Mouse (Mus musculus): Measurements from ENCODE around the gene Ift22. TPM values are rescaled to one million over a fixed set of nuclear protein-coding genes. Genes with fewer than 3 reads are reported as not detected.
"Not testable (repeated sequence)": the region's sequence is repeated elsewhere in the genome, so short reads cannot be mapped to it uniquely, and the experiment has no call there.

Gene Ift22
- polyA plus RNA-seq, 1 experiment: 21.6 TPM

DNA sequence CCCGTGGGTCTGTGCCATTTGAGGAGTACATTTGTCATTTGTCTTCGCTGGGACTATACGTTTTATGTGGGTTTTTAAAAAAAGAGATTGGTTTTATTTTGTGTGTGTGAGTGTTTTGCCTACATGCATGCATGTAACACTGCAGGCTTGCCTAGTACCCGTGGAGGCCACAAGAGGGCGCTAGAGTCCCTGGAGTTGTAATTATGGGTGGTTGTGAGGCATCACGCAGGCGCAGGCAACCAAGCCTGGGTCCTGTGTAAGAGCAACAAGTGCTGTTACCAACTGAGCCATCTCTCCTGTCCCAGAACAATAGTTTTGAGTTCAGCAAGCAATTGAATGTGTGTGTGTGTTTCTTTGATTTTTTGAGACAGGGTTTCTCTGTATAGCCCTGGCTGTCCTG is 31.3 kb downstream of the Ift22 start:
- H3K27me3 ChIP-seq (ENCODE audit: control insufficient read depth, insufficient read depth, insufficient read length): no peaks in the 10 kb centered on the region
- H3K4me3 ChIP-seq (ENCODE audit: insufficient read depth, poor library complexity, severe bottlenecking): no peak overlapping the region
- no peak overlapping the region for H3ac ChIP-seq (ENCODE audit: control insufficient read depth, insufficient read length, low read depth)
- H3K79me2 ChIP-seq (ENCODE audit: control insufficient read depth, insufficient read depth): no peaks in the 10 kb centered on the region
- H3K36me3 ChIP-seq (ENCODE audit: control insufficient read depth, insufficient read depth): no peaks in the 10 kb centered on the region
- H3K79me3 ChIP-seq (ENCODE audit: low read depth): no peaks in the 10 kb centered on the region
- TF ChIP-seq CTCF (IDR thresholded peaks at IDR 0.05; ENCODE audit: control insufficient read depth, insufficient read depth, insufficient read length) (no peak), CEBPB (IDR thresholded peaks at IDR 0.05; ENCODE audit: low read depth) (no peak), MYOD1 (IDR thresholded peaks at IDR 0.05; ENCODE audit: control insufficient read depth, insufficient read length, low read depth) (no peak), FOSL1 (IDR thresholded peaks at IDR 0.05; ENCODE audit: insufficient read depth, low read length, poor library complexity, severe bottlenecking) (no peak)

DNA sequence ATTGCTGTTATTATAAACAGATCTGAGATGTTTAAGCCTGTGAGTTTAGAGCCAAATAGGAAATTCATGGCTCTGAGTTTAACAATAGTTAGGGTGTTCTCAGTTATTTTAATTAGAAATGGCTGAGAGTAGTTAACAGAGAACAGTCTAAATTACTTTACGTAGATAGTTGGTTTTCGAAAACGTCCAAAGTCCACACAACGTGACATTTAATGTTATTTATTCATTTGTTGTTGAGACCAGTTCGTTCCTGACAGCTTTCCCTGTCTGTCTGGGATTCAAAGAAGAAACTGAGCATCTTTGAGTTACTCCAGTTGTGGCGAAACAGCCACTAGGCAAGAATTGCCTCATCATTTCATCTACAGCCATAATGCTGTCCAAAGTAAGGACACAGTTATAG is 32.1 kb downstream of the Ift22 start:
- not testable (repeated sequence) for H3K4me3 ChIP-seq (ENCODE audit: insufficient read depth, poor library complexity, severe bottlenecking); H3ac ChIP-seq (ENCODE audit: control insufficient read depth, insufficient read length, low read depth); H3K27me3 ChIP-seq (ENCODE audit: control insufficient read depth, insufficient read depth, insufficient read length); H3K79me2 ChIP-seq (ENCODE audit: control insufficient read depth, insufficient read depth); H3K36me3 ChIP-seq (ENCODE audit: control insufficient read depth, insufficient read depth); H3K79me3 ChIP-seq (ENCODE audit: low read depth)

DNA sequence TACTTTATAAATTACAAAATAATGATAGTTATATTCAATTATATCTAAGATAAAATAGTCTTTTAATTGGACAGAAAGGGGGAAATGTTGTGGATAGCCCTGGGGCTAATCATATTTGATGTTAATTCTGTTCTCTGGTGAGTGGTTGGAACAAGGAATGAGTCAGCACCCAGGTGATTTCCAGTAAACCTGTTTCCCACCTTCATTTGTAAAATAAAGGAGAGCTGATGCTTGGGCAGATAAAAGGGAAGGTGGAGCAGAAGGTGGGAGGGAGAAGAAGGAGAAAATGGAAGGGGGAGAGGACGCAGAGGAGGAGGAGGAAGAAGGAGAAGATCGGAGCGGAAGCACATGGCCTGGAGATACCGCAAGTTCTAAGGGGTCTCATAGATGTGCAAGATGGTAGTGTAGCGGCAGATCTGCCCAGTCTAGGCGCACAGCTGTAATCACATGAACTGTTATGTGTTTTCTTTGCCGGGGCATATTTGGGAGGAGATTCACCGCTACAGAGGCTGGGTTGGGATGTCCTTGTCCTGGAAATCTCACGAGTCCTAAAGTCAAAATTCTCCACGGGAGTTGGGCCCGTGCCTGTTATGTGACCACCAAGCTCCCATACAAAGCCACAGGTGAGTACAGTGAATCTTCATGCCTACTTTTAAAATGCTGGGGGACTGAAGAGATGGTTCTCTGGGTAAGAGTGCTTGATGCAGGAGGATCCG is 33.1 kb downstream of the Ift22 start:
- Histone ChIP-seq H3K79me2 (ENCODE audit: control insufficient read depth, insufficient read depth) (no peaks in the 10 kb centered on the region), H3ac (ENCODE audit: control insufficient read depth, insufficient read length, low read depth) (no peak overlapping the region), H3K4me3 (ENCODE audit: insufficient read depth, poor library complexity, severe bottlenecking) (no peak overlapping the region), H3K27me3 (ENCODE audit: control insufficient read depth, insufficient read depth, insufficient read length) (no peaks in the 10 kb centered on the region), H3K36me3 (ENCODE audit: control insufficient read depth, insufficient read depth) (no peaks in the 10 kb centered on the region), H3K79me3 (ENCODE audit: low read depth) (no peaks in the 10 kb centered on the region)
- TF ChIP-seq FOSL1 (IDR thresholded peaks at IDR 0.05; ENCODE audit: insufficient read depth, low read length, poor library complexity, severe bottlenecking) (no peak), MYOD1 (IDR thresholded peaks at IDR 0.05; ENCODE audit: control insufficient read depth, insufficient read length, low read depth) (no peak), MYOG (IDR thresholded peaks at IDR 0.05; ENCODE audit: control insufficient read depth, extremely low read depth, insufficient read length) (no peak), CTCF (IDR thresholded peaks at IDR 0.05; ENCODE audit: control insufficient read depth, insufficient read depth, insufficient read length) (no peak), USF1 (IDR thresholded peaks at IDR 0.05; ENCODE audit: low read depth) (no peak), MAX (IDR thresholded peaks at IDR 0.05) (no peak), CEBPB (IDR thresholded peaks at IDR 0.05; ENCODE audit: low read depth) (no peak)

DNA sequence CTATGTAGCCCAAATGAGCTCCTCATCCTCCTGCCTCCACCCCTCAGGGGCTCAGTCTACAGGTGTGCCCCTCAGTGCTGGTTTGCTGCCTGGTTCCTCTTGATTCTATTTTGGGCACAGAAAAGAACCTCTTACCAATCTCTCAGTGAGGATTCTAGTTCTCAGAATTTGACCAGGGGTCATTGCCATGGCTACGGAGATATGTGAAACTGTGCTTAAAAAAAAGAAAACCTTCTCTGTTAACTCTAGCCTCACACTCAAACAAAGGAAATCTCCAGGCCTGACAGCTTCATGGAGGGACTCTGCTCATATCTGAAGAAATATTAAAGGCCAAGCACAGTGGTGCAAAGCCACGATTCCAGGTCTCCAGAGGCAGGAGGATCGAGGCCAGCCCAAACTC is 34.8 kb downstream of the Ift22 start:
- Histone ChIP-seq H3K4me3 (ENCODE audit: insufficient read depth, poor library complexity, severe bottlenecking) (no peak overlapping the region), H3K27me3 (ENCODE audit: control insufficient read depth, insufficient read depth, insufficient read length) (no peaks in the 10 kb centered on the region), H3K79me3 (ENCODE audit: low read depth) (no peaks in the 10 kb centered on the region), H3ac (ENCODE audit: control insufficient read depth, insufficient read length, low read depth) (no peak overlapping the region), H3K79me2 (ENCODE audit: control insufficient read depth, insufficient read depth) (no peaks in the 10 kb centered on the region), H3K36me3 (ENCODE audit: control insufficient read depth, insufficient read depth) (no peaks in the 10 kb centered on the region)
- TF ChIP-seq CEBPB (IDR thresholded peaks at IDR 0.05; ENCODE audit: low read depth) (no peak), MYOG (IDR thresholded peaks at IDR 0.05; ENCODE audit: control insufficient read depth, extremely low read depth, insufficient read length) (no peak), MAX (IDR thresholded peaks at IDR 0.05) (no peak), CTCF (IDR thresholded peaks at IDR 0.05; ENCODE audit: control insufficient read depth, insufficient read depth, insufficient read length) (no peak), MYOD1 (IDR thresholded peaks at IDR 0.05; ENCODE audit: control insufficient read depth, insufficient read length, low read depth) (no peak), USF1 (IDR thresholded peaks at IDR 0.05; ENCODE audit: low read depth) (no peak), FOSL1 (IDR thresholded peaks at IDR 0.05; ENCODE audit: insufficient read depth, low read length, poor library complexity, severe bottlenecking) (no peak)

DNA sequence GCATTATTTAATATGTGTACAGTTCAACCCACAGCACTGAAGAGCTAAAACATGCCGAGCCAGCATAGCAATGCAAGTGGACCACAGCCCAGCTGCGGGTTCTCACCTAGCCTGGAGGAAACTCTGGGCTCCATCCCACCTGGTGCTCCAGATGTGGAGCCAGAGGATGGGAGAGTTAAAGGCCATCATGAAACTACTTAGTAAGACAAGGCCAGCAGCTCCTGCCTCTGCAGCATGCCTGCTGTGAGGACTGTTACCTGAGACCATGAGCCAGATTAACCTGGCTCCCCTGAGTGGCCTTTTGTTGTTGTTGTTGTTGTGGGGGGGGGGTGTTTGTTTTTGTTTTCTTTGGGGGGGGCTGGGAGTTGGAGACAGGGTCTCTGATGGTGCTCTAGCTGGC is 35.4 kb downstream of the Ift22 start:
- TF ChIP-seq MYOD1 (IDR thresholded peaks at IDR 0.05; ENCODE audit: control insufficient read depth, insufficient read length, low read depth) (no peak), FOSL1 (IDR thresholded peaks at IDR 0.05; ENCODE audit: insufficient read depth, low read length, poor library complexity, severe bottlenecking) (no peak), MAX (IDR thresholded peaks at IDR 0.05) (no peak), CTCF (IDR thresholded peaks at IDR 0.05; ENCODE audit: control insufficient read depth, insufficient read depth, insufficient read length) (no peak), MYOG (IDR thresholded peaks at IDR 0.05; ENCODE audit: control insufficient read depth, extremely low read depth, insufficient read length) (no peak), USF1 (IDR thresholded peaks at IDR 0.05; ENCODE audit: low read depth) (no peak), CEBPB (IDR thresholded peaks at IDR 0.05; ENCODE audit: low read depth) (no peak)
- Histone ChIP-seq H3K36me3 (ENCODE audit: control insufficient read depth, insufficient read depth) (no peaks in the 10 kb centered on the region), H3K79me2 (ENCODE audit: control insufficient read depth, insufficient read depth) (no peaks in the 10 kb centered on the region), H3K4me3 (ENCODE audit: insufficient read depth, poor library complexity, severe bottlenecking) (no peak overlapping the region), H3K27me3 (ENCODE audit: control insufficient read depth, insufficient read depth, insufficient read length) (no peaks in the 10 kb centered on the region), H3K79me3 (ENCODE audit: low read depth) (no peaks in the 10 kb centered on the region), H3ac (ENCODE audit: control insufficient read depth, insufficient read length, low read depth) (no peak overlapping the region)

DNA sequence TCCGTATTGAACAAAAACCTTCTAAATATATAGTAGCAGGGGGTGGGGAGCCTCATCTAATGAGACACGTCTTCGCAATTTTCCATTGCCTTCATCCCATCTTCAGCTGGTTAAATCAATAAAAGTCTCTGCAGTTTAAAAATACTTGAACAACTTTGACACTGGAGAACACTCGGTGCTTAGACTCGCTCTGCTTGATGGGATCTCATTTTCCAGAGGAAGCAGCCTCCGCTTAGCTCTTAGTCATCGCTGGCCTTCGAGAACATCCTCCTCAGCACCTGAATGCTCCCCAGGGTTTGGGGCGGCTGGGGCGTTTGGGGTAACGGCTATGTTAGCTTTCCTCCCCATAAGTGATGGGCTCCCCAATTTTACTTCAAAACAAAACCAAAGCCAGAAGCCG is 37.1 kb downstream of the Ift22 start:
- TF ChIP-seq CTCF (IDR thresholded peaks at IDR 0.05; ENCODE audit: control insufficient read depth, insufficient read depth, insufficient read length): no peak
- TF ChIP-seq MAX (IDR thresholded peaks at IDR 0.05): no peak
- TF ChIP-seq FOSL1 (IDR thresholded peaks at IDR 0.05; ENCODE audit: insufficient read depth, low read length, poor library complexity, severe bottlenecking): no peak
- no peak for TF ChIP-seq CEBPB (IDR thresholded peaks at IDR 0.05; ENCODE audit: low read depth)
- no peak for TF ChIP-seq MYOD1 (IDR thresholded peaks at IDR 0.05; ENCODE audit: control insufficient read depth, insufficient read length, low read depth)
- Histone ChIP-seq H3K36me3 (ENCODE audit: control insufficient read depth, insufficient read depth) (no peaks in the 10 kb centered on the region), H3K4me3 (ENCODE audit: insufficient read depth, poor library complexity, severe bottlenecking) (no peak overlapping the region)

More for the DNA sequence above, 37.1 kb downstream of the Ift22 start:
- Histone ChIP-seq H3K27me3 (ENCODE audit: control insufficient read depth, insufficient read depth, insufficient read length) (no peaks in the 10 kb centered on the region), H3K79me2 (ENCODE audit: control insufficient read depth, insufficient read depth) (no peaks in the 10 kb centered on the region), H3ac (ENCODE audit: control insufficient read depth, insufficient read length, low read depth) (no peak overlapping the region), H3K79me3 (ENCODE audit: low read depth) (no peaks in the 10 kb centered on the region)

Measured in C2C12 (cell line).